Mouse (Mus musculus): ENCODE measurements around the gene Arhgap32. TPM values are rescaled to one million over a fixed set of nuclear protein-coding genes. Genes with fewer than 3 reads are reported as not detected.

Arhgap32 gene
- total and polyA plus RNA-seq, 3 experiments = 0.06 to 0.15 TPM; not detected in 1

- TF ChIP-seq MAFK (IDR thresholded peaks at IDR 0.05; ENCODE audit: borderline replicate concordance, low read depth, low read length) (no peak), EP300 (IDR thresholded peaks at IDR 0.05; ENCODE audit: low read depth in 1 of 2, low read length in 2 of 2) (peak; percentile 68 to 79), GATA1 (IDR thresholded peaks at IDR 0.05; ENCODE audit: low read depth, low read length) (peak; percentile 75), TBP (IDR thresholded peaks at IDR 0.05; ENCODE audit: low read depth, low read length) (peak; percentile 85), TCF12 (IDR thresholded peaks at IDR 0.05; ENCODE audit: low read depth, low read length) (peak; percentile 72)
- peaks cover 17 to 31% of the 10 kb centered on the region in 2 experiments for H3K4me1 ChIP-seq (ENCODE audit: control insufficient read depth in 1 of 2, insufficient read depth in 2 of 2, low read length in 2 of 2)
- H3K4me3 ChIP-seq (ENCODE audit: control insufficient read depth in 1 of 2, insufficient read depth in 1 of 2, low read depth in 2 of 2, low read length in 2 of 2) = no peak overlapping the region
- peak; percentile 34 for DNase-seq (ENCODE audit: low read depth, low spot score)
- no peaks in the 10 kb centered on the region for H3K79me2 ChIP-seq (ENCODE audit: control insufficient read depth, insufficient read depth, low read length, poor library complexity)
- H3K9ac ChIP-seq (ENCODE audit: control insufficient read depth, low read depth, low read length, poor library complexity, severe bottlenecking) = no peak overlapping the region
- H3K36me3 ChIP-seq (ENCODE audit: control insufficient read depth in 1 of 2, insufficient read depth in 2 of 2, low read length in 2 of 2) = peaks cover 0 to 35% of the 10 kb centered on the region in 2 experiments; a peak in 2 of 4 replicates
- no peak overlapping the region for H3K27ac ChIP-seq (ENCODE audit: control insufficient read depth, low read depth, low read length)
- no peaks in the 10 kb centered on the region; a peak in 1 of 4 replicates for H3K27me3 ChIP-seq (ENCODE audit: control insufficient read depth in 1 of 2, insufficient read depth in 2 of 2, low read length in 2 of 2)
- H3K9me3 ChIP-seq (replicated peaks; ENCODE audit: insufficient read depth, low read length) = no peaks in the 10 kb centered on the region
These were observed 124.5 kb downstream of the Arhgap32 start for GRCm38 (mm10) chr9:32240449-32240848.

- Histone ChIP-seq H3K36me3 (ENCODE audit: control insufficient read depth in 1 of 2, insufficient read depth in 2 of 2, low read length in 2 of 2) (peaks cover 0 to 43% of the 10 kb centered on the region in 2 experiments; a peak in 2 of 4 replicates), H3K4me3 (ENCODE audit: control insufficient read depth in 1 of 2, insufficient read depth in 1 of 2, low read depth in 2 of 2, low read length in 2 of 2) (no peak overlapping the region), H3K4me1 (ENCODE audit: control insufficient read depth in 1 of 2, insufficient read depth in 2 of 2, low read length in 2 of 2) (peaks cover 19 to 39% of the 10 kb centered on the region in 2 experiments), H3K27me3 (ENCODE audit: control insufficient read depth in 1 of 2, insufficient read depth in 2 of 2, low read length in 2 of 2) (no peaks in the 10 kb centered on the region), H3K9me3 (replicated peaks; ENCODE audit: insufficient read depth, low read length) (no peaks in the 10 kb centered on the region), H3K27ac (ENCODE audit: control insufficient read depth, low read depth, low read length) (no peak overlapping the region; the same call in 1 of the 2 replicates), H3K9ac (ENCODE audit: control insufficient read depth, low read depth, low read length, poor library complexity, severe bottlenecking) (no peak overlapping the region), H3K79me2 (ENCODE audit: control insufficient read depth, insufficient read depth, low read length, poor library complexity) (no peaks in the 10 kb centered on the region)
- DNase-seq (ENCODE audit: low read depth, low spot score) = peak; percentile 60
- no peak for TF ChIP-seq E2F4 (IDR thresholded peaks at IDR 0.05; ENCODE audit: borderline replicate concordance, low read depth, low read length)
- TF ChIP-seq POLR2AphosphoS2 (IDR thresholded peaks at IDR 0.05; ENCODE audit: low read length) = no peak
- TF ChIP-seq JUND (IDR thresholded peaks at IDR 0.05; ENCODE audit: low read depth, low read length) = no peak
- TF ChIP-seq USF2 (IDR thresholded peaks at IDR 0.05; ENCODE audit: borderline replicate concordance in 1 of 2, insufficient read depth in 1 of 2, low read depth in 1 of 2, low read length in 2 of 2) = no peak
- no peak for TF ChIP-seq ELF1 (IDR thresholded peaks at IDR 0.05; ENCODE audit: low read depth, low read length)
- no peak for TF ChIP-seq MAZ (IDR thresholded peaks at IDR 0.05; ENCODE audit: low read depth, low read length)
- peak; percentile 53 for TF ChIP-seq GATA1 (IDR thresholded peaks at IDR 0.05; ENCODE audit: low read depth, low read length)
- TF ChIP-seq ZC3H11A (IDR thresholded peaks at IDR 0.05; ENCODE audit: low read depth, low read length) = no peak
- TF ChIP-seq ETS1 (IDR thresholded peaks at IDR 0.05; ENCODE audit: low read depth, low read length) = no peak
- no peak for TF ChIP-seq NRF1 (IDR thresholded peaks at IDR 0.05; ENCODE audit: insufficient read depth, low read depth, low read length, poor library complexity, severe bottlenecking)
- no peak for TF ChIP-seq ZMIZ1 (IDR thresholded peaks at IDR 0.05; ENCODE audit: low read depth, low read length)
- no peak for TF ChIP-seq GABPA (IDR thresholded peaks at IDR 0.05; ENCODE audit: low read depth, low read length)
- no peak for TF ChIP-seq ZKSCAN1 (IDR thresholded peaks at IDR 0.05; ENCODE audit: low read depth, low read length)
- peak; percentile 30 to 64; a peak in 3 of 4 replicates for TF ChIP-seq EP300 (IDR thresholded peaks at IDR 0.05; ENCODE audit: low read depth in 1 of 2, low read length in 2 of 2)
- no peak for TF ChIP-seq SMC3 (IDR thresholded peaks at IDR 0.05; ENCODE audit: low read depth, low read length)
These were observed 125.8 kb downstream of the Arhgap32 start for GRCm38 (mm10) chr9:32241637-32242199.
